Mouse (Mus musculus) ES-Bruce4 (cell line): ENCODE measurements around the gene Ilkap. TPM values are rescaled to one million over a fixed set of nuclear protein-coding genes. Genes with fewer than 3 reads are reported as not detected.

Experiments used
- H3K27ac ChIP-seq: 2 replicates; pipeline ENCODE4 v1.5.1; 2012; ENCODE audit warnings: low read length, inconsistent platforms; ENCODE audit not compliant: insufficient read depth
- H3K27me3 ChIP-seq: 2 replicates; pipeline ENCODE4 v1.6.1; 2012; ENCODE audit warnings: mild to moderate bottlenecking, low read length, inconsistent platforms; ENCODE audit not compliant: control insufficient read depth, poor library complexity, insufficient read depth, severe bottlenecking
- H3K36me3 ChIP-seq: 2 replicates; pipeline ENCODE4 v1.6.1; 2012; ENCODE audit warnings: inconsistent platforms, mild to moderate bottlenecking, low read length, moderate library complexity; ENCODE audit not compliant: control insufficient read depth, poor library complexity, insufficient read depth, severe bottlenecking
- H3K4me1 ChIP-seq: one replicate; pipeline ENCODE4 v1.8.1; 2011; ENCODE audit warnings: low read length; ENCODE audit not compliant: control insufficient read depth, insufficient read depth
- H3K4me3 ChIP-seq: 2 replicates; pipeline ENCODE4 v1.5.1; 2011; ENCODE audit warnings: low read depth, mild to moderate bottlenecking, low read length
- H3K9ac ChIP-seq: 2 replicates; pipeline ENCODE4 v1.6.1; 2012; ENCODE audit warnings: low read depth, mild to moderate bottlenecking, inconsistent platforms; ENCODE audit not compliant: poor library complexity, severe bottlenecking
- H3K9me3 ChIP-seq: replicated peaks from 2 replicates; pipeline ENCODE4 v1.6.1; 2012; ENCODE audit warnings: mild to moderate bottlenecking, low read length, inconsistent platforms; ENCODE audit not compliant: control insufficient read depth, poor library complexity, insufficient read depth, severe bottlenecking
- CTCF ChIP-seq: IDR thresholded peaks from one replicate; pipeline ENCODE4 v1.8.1; 2011; ENCODE audit warnings: low read depth, low read length
- EP300 ChIP-seq: IDR thresholded peaks from 2 replicates; pipeline ENCODE4 v1.6.1; 2011; ENCODE audit warnings: low read depth, low read length; ENCODE audit not compliant: insufficient read depth
- POLR2A ChIP-seq: IDR thresholded peaks from one replicate; pipeline ENCODE4 v1.8.1; 2011; ENCODE audit warnings: low read length; ENCODE audit not compliant: insufficient read depth
- polyA plus RNA-seq: library from polyadenylated mRNA; stranded (reverse); fragments of >200 nt; gene quantifications from 2 replicates; pipeline ENCODE4 v1.2.4, GENCODE M21; 2011; ENCODE audit warnings: low read depth; ENCODE audit not compliant: missing spikeins, insufficient read depth, insufficient read length

The Ilkap gene
- polyA plus RNA-seq, 1 experiment: 72.1 TPM

DNA sequence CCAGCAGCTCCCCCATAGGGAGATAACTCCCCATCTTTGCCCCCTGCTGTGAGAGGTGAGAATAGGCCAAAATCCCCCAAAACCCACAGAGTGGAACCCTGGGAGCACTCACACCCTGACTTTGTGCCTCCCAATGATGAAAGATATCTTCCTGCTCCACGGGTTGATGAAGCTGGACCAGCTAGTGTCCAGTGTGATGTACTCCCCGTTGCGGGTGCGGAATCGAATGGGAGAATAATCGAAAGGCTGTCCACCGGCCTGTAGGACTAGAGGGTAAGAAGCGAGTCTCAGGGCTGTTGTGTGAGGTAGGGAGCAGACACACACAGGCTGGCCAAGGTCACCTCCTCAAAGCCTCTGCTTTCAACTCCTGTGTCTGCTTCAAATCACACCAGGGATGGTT, 36.3 kb upstream of the Ilkap start:
- H3K4me1 ChIP-seq: no peaks in the 10 kb centered on the region
- no peaks in the 10 kb centered on the region for H3K9me3 ChIP-seq
- no peaks in the 10 kb centered on the region for H3K36me3 ChIP-seq
- H3K27ac ChIP-seq: no peak overlapping the region
- H3K9ac ChIP-seq: no peak overlapping the region
- H3K4me3 ChIP-seq: no peak overlapping the region
- H3K27me3 ChIP-seq: no peaks in the 10 kb centered on the region
- TF ChIP-seq EP300 (no peak), POLR2A (no peak), CTCF (no peak)

DNA sequence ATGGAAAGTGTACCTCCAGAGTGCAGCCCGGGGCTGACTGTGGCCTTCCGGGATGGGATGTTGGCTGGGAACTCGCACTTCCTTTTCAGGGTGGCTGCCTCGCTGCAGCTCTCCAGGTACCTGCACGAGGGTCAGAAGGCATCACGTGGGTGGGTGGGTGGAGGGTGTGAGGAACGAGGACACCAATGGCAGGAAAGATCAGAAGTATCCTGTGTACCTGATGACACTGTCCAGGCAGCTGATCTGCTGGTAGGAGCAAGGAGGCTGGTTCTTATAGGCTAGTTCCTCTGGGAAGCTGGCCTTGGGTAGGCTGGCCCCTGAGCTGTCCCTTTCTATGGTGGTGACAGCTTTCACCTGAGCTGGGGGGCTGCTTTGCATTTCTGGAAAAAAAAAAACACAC, 32.1 kb upstream of the Ilkap start:
- H3K27me3 ChIP-seq: no peaks in the 10 kb centered on the region
- no peak overlapping the region for H3K9ac ChIP-seq
- no peaks in the 10 kb centered on the region for H3K9me3 ChIP-seq
- H3K4me3 ChIP-seq: no peak overlapping the region
- no peaks in the 10 kb centered on the region for H3K4me1 ChIP-seq
- no peak overlapping the region for H3K27ac ChIP-seq
- H3K36me3 ChIP-seq: no peaks in the 10 kb centered on the region
- TF ChIP-seq EP300 (no peak), CTCF (no peak), POLR2A (no peak)

DNA sequence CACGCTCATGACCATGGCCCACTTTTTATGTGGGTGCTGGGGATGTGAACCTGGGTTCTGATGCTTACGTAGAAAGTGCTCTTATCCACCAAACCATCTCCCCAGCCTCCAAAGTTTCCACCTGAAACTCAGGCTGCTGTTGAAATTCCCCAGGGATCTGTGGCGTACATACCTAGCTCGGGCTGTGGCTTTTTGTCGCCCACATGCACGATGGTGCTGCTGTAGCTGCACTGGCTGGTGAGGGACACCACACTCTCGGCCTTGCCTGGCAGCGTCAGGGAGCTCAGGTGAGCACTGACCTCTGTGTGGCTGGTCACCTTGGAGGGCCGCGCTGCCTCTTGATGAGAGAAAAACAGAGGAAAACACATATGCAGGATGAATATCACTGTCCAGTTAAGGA, 30.6 kb upstream of the Ilkap start:
- Histone ChIP-seq H3K27me3 (no peaks in the 10 kb centered on the region), H3K9me3 (no peaks in the 10 kb centered on the region), H3K27ac (no peak overlapping the region), H3K36me3 (no peaks in the 10 kb centered on the region), H3K4me3 (no peak overlapping the region), H3K9ac (no peak overlapping the region), H3K4me1 (no peaks in the 10 kb centered on the region)
- TF ChIP-seq CTCF: no peak
- TF ChIP-seq EP300: no peak
- no peak for TF ChIP-seq POLR2A

DNA sequence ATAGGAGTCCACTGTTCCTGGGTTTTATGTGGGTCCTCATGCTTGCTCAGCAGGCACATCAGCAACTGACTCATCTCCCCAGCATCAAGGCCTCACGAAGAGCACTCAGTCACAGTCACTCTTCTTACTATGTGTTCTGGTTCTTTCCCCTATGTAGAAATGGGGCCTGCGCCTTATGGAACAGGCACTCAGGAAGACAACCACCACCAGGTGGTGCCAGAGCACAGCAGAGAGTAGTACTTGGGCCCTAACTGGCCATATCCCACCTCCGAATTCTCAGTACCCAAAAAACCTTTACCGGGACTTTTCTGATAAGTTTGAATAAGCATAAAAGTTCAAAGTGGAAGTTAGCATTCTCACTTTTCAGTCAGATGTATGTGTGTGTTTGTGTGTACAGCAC, 30.0 kb upstream of the Ilkap start:
- Histone ChIP-seq H3K4me3 (no peak overlapping the region), H3K4me1 (no peaks in the 10 kb centered on the region), H3K27me3 (no peaks in the 10 kb centered on the region), H3K9me3 (no peaks in the 10 kb centered on the region), H3K9ac (no peak overlapping the region), H3K36me3 (no peaks in the 10 kb centered on the region), H3K27ac (no peak overlapping the region)
- no peak for TF ChIP-seq EP300
- peak; percentile 69 for TF ChIP-seq CTCF

DNA sequence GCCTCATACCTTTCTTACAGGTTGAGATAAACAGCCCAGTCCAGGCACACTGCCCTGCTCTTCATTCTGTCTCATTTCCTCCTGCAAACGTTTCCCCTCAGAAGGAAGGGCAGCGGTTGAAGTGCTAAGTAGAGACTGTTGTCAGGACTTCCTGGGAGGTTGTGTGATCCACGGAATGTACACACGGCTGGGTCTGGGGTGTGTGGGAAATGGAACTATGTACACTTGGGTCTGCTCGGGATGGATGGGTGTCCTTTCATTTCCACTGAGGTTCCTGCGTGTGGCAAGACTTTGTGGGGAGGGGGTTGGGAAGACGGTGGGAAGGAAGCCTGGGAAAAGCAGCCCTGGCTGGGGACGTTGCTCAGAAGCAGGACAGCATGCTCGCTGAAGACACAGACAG, 27.8 kb upstream of the Ilkap start:
- Histone ChIP-seq H3K27me3 (no peaks in the 10 kb centered on the region), H3K9me3 (no peaks in the 10 kb centered on the region), H3K36me3 (no peaks in the 10 kb centered on the region), H3K4me3 (no peak overlapping the region), H3K9ac (no peak overlapping the region), H3K4me1 (no peaks in the 10 kb centered on the region), H3K27ac (no peak overlapping the region)
- TF ChIP-seq CTCF: no peak
- no peak for TF ChIP-seq POLR2A
- TF ChIP-seq EP300: no peak

DNA sequence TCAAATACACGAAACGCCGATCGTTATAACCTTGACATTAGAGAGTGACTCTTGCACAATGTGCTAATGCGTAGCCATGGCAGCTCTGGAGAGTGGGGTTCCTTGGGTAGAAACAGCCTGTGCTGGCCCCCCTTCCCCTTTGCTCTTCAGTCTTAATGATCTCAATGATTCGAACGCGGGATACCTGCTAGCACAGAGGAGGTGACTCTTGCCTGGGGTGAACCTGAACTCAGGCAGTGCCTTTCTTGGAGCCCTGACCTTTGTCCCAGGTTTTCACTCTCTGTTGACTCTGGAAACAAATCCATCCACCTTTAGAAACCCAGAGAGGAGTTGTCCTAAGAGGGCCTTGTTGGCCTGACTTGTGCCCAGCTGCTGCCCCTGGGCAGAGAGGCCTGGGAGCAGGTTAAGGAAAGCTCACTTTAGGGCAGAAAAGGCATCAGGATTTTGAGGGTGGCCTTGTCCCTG, 22.0 kb upstream of the Ilkap start:
- no peak for TF ChIP-seq CTCF
- TF ChIP-seq POLR2A: no peak
- no peak for TF ChIP-seq EP300
- no peaks in the 10 kb centered on the region for H3K27me3 ChIP-seq
- H3K9ac ChIP-seq: no peak overlapping the region
- H3K4me3 ChIP-seq: no peak overlapping the region
- H3K9me3 ChIP-seq: no peaks in the 10 kb centered on the region
- H3K27ac ChIP-seq: no peak overlapping the region
- H3K4me1 ChIP-seq: no peaks in the 10 kb centered on the region
- H3K36me3 ChIP-seq: no peaks in the 10 kb centered on the region
